Mouse (Mus musculus): Measurements from ENCODE around the gene Lama2. TPM values are rescaled to one million over a fixed set of nuclear protein-coding genes. Genes with fewer than 3 reads are reported as not detected.

The Lama2 gene
- total RNA-seq (2017): not detected in 2 replicates

DNA sequence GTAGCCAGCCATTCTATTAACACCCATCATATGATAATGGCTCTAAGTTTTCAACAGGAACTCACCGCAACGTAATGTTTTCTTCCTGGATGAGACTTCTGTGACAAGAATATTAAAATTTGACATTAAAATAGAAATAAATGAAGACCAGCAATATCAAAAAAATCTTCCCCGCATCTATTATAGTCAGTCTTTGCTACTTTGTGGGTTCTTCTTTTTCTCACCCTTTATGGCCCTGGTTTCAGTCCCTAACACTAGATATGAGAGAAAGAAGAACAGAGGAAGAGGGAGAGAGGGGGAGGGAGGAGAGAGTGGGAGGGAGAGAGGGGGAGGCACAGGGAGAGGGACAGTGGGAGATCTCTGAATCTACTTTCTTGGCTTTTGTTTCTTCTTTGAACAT, at the start of gene Lama2:
Gene Lama2 (minus strand): TSS at position 101 of the 400 bp plus-strand sequence.
- no peak for ATAC-seq (replicated peaks; ENCODE audit: low read depth, poor library complexity, severe bottlenecking)

DNA sequence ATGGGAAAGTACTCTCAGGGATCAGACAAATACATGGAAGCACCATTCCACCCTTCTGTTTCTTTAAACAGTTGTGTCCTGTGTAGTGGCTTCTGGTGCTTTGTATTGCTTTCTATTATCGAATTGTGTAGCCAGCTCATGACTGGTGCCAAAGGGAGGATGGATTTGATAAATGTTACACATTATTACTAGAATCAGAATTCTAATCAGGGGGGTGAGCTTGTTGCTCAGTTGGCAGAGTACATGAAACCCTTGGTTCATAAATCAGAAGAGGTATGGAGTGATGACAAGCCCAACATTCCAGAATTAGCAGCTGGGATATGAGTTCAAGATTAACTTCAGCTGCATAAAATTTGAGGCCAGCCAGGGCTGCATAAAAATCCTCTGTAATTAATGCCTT, 44.8 kb upstream of the Lama2 start:
- ATAC-seq (replicated peaks; ENCODE audit: low read depth, poor library complexity, severe bottlenecking): no peak

DNA sequence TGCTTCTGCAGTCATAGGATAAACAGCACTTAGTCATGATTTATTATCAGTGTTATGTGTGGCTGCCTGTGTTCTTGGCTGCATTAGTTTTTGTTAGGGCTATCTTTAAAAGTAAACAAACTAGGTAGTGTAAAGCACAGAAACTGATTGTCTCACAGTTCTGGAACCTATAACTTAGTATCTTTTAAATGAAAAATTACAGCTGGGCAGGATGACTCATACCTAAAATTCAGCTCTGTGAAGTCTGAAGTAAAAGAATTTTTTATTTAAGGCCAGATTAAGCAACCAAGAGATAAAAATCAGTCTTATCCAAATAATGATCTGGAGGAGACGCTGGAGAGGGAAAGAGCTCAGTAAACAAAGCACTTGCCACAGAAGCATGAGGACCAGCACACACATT, 43.8 kb upstream of the Lama2 start:
- no peak for ATAC-seq (replicated peaks; ENCODE audit: low read depth, poor library complexity, severe bottlenecking)

DNA sequence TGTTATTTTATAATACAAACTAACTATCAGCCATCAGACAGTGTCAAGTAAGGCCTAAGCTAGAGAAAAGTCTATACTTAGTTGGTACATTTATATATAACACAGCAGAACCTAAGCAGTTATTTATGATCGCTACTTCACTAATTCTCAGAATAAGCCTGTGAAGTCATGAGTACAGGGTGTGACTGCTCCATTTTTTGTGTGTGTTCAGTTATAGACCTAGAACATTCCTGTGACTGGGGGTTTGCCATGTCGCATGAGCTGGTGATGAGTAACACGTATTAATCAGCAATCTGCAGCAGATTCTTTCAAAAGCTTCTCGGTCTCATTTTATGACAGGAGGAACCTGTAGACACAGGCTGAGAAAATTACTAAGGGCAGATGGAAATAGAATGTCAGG, 34.6 kb upstream of the Lama2 start:
- ATAC-seq (replicated peaks; ENCODE audit: low read depth, poor library complexity, severe bottlenecking): no peak

DNA sequence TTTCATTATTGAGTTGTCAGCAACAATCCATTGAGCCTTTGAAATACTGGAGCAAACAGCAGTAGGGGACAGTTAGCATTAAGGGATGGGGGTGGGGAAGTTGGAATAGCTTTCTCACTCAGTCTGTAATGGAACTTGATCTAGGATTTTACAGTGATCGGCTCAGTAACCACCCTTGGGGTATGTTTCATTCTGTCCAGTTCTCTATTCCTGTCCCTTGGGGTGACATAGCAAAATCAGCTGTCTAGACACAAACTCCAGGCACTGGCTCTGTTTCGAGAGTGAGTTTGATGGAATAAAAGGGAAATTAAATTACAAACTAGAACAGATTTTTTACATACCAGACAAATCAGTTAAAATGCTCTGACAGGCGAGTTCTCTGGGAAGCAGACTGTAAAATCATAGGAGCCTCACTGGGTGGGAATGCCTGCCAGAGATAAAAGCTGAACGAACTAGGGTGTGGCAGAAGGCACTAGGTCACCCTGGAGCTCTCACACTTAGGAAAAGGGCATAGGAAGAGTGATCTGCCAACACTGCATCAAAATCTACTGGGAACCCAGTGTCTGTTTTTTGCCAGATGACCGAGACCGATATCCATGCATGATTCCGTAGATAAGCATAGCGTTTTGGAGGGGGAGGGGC, 33.3 kb upstream of the Lama2 start:
- ATAC-seq (replicated peaks; ENCODE audit: low read depth, poor library complexity, severe bottlenecking): no peak

DNA sequence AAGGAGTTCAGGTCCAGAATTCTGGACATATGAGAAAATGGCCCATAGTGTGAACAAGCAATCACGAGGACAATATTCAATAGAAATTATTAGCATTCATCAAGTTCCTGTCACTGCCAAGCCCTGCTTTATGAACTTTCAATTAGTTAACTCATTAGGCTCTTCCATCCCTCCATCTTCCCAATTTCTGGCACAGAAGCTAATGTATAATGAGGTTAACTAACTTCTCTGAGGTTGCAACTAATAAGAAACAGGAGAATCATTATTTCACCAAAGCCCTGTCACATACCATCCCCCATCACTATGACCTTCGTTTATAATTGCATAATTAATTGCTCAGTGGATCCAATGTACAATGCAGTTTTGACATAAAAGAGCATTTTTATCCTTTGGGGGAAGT, 16.2 kb upstream of the Lama2 start:
- no peak for ATAC-seq (replicated peaks; ENCODE audit: low read depth, poor library complexity, severe bottlenecking)

DNA sequence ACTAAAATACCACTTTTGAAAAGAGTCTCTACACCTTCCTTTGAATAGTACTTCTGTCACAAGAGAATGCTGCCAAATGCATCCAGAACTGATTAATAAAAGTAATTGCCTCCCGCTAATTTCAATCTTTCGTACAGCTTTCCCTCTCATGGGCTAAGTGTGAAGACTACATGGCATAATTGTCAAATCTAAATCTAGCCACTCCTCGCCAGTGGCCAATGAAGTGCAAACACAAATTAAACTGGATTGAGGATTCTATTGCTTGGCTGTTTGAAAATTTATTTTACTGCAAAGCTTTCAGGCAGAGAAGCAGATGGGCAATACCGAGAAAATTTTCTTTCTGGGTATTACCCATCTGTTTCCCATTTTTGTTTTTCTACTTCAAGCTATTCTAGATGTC, 11.4 kb upstream of the Lama2 start:
- no peak for ATAC-seq (replicated peaks; ENCODE audit: low read depth, poor library complexity, severe bottlenecking)

DNA sequence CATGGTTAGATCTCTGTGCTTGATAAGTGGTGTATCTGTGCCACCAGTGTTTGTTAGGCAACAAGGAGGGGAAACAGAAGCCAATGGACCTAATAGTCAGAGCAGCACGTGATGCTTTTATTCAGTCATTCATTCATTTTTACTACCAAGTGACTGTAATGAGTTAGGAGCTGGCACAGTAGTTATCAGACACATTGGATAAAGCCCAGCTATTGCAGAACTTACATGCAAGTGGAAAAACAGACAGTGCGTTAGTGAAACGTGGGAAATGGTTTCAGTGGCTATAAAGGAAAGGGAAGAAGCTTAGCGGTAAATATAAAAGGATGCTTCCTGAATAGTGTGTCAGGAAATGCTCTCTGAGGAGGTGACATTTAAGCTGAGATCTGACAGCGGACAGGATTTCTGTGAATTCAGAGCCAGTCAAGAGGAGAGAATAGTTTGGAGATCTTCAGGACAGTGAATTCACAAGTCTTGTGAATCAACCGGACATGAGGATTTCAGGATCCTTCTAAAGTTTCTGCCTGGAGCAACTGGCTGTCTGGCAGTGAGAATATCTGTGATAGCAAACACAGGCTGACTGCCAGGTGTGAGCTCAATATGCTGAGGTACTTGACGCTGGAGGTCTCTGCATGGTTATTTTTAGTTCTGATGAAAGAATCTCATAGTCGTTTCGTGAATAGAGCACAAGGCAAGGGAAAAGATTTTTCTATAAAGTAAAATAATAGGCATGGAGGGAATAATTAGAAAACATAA, 2.3 kb upstream of the Lama2 start:
- no peak for ATAC-seq (replicated peaks; ENCODE audit: low read depth, poor library complexity, severe bottlenecking)

DNA sequence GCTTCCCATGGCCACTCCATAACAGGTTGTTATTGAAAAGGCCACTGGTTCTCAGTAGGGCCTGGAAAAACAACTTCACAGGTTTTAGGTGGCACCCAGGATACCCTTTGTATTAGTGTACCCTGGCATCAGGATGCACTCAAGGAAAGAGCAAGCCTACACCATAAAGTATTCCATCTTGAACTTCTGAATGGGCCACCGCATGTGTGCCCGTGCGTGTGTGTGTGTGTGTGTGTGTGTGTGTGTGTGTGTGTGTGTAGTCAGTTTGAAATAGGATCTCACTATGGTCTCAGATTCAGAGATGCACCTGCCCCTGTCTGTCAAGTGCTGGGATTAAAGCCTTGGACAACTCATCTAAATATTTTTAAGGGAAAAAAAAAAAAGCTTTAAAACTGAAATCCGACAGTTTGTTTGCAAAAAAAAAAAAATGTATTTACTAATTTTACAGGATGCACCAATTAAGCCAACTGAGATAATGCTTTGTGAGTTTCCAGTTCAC, 2.0 kb downstream of the Lama2 start:
- no peak for ATAC-seq (replicated peaks; ENCODE audit: low read depth, poor library complexity, severe bottlenecking)

DNA sequence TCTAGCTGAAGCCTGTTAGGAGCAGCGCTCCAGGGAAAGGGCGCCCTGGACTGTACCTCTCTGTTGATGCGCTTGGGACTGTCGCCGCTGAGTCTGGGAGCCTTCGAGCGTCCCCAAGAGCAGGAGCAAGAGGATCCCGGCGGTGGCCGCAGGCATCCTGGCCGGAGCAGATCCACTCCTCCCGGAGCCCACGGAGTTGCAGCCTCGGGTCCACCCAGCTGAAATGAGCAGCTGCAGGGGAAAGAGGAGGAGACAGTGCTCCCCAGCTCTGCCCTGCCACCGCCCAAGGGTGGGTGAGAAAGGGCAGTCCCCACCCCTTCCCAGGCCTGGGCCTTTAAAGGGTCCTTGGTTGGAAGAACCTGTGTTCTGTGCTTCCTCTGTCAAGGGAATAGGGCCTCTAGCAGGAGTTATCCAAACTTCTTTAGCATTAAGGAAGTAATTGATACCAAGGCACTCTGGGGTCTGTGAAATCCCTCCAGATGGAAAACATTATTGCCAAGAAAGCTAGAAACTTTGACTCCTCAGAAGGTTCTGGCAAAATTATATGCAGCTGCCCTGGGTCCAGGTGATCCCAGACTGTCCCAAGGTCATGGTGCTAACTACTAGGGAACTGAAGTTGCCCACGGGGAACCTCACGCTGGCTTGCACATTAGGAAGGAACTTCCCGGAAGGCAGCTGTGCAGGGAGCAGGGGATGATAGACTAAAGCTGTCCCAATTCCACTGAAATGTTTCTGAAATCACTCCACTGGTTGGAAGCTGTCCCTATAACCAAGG, 2.7 kb downstream of the Lama2 start:
- no peak for ATAC-seq (replicated peaks; ENCODE audit: low read depth, poor library complexity, severe bottlenecking)

DNA sequence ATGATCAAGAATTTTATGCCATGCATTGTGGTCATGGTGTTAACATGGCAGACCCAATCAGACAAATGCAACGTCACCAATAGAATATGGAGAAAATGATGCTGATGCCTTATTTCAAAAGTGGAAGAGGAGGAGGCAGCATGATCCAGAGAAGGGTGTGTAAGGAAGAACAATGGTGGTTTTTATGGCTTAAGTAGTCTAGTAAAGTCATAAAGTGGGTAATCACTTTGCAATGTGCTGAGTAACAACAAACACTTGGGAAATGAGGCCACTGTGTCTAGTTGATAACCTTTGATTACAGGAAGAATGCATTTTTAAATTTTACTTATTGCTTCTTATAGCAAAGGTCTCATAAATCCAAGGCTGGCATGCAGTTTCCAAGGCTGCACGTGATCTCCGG, 23.9 kb downstream of the Lama2 start:
- ATAC-seq (replicated peaks; ENCODE audit: low read depth, poor library complexity, severe bottlenecking): no peak

DNA sequence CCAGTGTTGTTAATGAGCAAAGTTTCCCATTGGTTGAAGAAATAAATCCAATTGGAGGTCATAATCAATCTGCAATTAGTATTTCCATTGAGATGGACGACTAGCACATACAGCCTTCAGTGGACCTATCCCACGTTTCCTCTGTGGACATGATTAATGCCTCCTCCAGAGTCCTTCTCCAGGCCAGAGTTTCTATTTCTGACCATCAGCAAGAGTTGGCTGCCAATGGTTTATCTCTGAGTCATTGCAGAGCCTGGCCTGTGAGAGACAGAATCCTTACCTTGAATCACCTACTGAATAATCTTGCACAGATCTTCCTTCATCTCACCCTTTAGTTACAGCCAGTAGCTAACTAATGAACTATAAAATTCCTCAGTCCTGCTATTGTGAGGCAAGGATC, 86.3 kb downstream of the Lama2 start:
- no peak for ATAC-seq (replicated peaks; ENCODE audit: low read depth, poor library complexity, severe bottlenecking)

DNA sequence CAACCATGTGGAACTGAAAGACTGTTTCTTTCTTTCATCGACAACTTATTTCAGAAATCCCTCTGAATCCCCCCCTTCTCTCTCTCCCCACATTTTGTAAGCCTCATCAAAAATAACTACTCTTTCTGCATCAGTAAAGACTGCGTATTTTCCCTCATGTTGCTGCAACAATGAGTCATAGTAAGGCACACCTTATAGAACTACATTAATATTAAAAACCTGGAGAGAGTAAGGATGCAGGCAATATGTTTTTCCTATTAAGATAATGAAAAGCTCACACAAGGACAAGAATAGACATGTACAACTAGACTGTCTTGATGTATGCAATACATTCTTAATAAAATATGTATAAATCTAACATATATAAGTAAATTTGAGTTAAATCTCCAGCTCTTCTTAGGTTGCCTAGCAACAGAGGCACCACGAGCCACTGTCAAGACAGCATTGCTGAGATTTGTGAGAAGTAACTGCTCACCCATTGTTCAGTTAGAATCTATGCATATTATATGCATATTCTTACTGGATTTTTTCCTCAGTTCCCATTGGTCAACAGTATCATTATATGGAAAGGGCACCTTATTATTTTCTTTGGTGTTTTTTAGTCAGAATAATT, 110.6 kb downstream of the Lama2 start:
- ATAC-seq (replicated peaks; ENCODE audit: low read depth, poor library complexity, severe bottlenecking): no peak

DNA sequence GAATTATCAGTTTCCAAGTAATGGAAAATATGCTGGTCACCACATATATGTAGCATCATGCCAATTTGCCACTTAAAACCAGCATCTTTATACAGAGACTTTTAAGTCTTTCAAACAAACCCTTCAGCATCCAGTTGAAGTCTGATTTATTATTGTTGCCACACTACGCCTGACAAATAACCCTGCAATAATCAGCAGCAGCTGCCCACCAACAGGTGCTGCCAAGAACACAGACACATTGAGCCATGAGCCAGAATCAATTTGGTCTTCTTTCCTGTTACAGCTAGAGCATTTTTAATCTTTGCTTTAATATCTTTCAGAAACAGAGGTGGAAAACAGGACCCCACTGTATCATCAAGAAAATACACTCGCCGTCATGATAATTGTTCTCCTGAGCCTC, 118.7 kb downstream of the Lama2 start:
- no peak for ATAC-seq (replicated peaks; ENCODE audit: low read depth, poor library complexity, severe bottlenecking)

DNA sequence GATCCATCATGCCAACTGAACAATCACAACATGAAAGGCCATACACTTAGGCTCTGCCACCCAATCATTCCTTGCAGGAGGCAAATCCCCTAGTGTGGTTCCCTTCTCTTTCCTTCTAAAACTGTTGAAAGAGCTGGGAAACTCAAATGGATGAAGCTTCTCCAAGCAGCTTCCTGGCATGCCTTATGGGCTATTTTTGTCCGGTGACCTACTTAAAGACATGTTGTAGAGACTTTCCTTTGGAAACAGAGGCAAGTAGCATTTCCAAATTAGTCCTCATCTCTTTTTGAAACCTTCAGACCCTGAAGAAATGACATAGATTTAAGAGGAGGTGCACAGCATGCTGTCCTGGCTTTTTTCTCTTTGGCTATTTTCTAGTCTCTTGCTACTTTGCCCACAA, 131.1 kb downstream of the Lama2 start:
- no peak for ATAC-seq (replicated peaks; ENCODE audit: low read depth, poor library complexity, severe bottlenecking)

DNA sequence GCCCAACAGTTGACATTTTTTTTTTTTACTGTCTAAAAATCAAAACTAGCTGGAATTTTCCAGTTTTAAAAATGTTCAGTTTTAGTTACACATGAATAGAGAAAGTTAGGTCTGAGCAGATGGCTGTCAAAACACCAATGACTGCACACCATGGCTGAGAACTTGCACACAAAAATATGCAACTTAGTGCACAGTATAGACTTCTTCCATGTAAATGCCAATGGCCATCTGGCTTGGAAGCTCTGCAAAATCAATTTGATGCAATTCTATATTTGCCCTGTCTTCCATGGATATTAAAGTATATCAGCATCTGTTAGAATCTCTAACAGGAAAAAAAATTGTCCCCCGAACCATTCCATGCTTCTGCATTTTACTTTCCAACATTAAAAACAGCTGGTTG, 135.5 kb downstream of the Lama2 start:
- no peak for ATAC-seq (replicated peaks; ENCODE audit: low read depth, poor library complexity, severe bottlenecking)

DNA sequence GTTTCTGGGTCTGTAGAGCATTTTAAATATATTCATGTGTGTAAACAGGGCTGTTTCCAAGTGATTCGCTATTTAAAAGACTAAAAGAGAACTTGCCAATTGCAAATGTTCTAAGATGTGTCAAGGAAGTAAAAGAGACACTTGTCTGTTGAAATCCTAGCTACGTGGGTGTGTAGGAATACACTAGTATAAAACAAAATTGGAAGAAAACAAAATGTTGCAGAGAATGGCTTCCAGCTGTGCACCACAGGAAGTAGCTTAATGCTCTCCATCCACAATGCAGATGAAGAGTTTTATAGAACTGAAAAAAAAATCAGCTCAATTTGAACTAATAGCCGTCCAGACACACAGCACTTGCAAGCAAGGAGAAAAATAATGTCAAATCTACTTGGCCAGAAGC, 144.0 kb downstream of the Lama2 start:
- no peak for ATAC-seq (replicated peaks; ENCODE audit: low read depth, poor library complexity, severe bottlenecking)

DNA sequence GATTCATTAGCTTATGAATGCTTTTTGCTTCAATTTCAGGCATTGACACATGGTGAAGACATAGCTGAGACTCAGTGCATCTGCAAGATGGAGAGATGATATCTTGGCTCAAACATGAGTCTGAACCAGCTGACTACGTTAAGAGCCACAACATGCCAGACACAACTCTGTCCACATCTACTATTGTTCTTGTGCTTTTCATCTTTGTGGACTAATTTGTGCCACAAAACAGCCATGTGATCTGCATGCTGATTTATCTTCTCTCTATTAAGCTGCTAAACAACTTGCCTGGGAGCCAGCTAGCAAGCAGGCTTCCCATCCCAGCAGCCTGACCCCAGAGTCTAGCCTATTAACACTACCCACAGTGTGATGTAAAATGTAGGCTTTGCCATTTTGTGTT, 151.3 kb downstream of the Lama2 start:
- ATAC-seq (replicated peaks; ENCODE audit: low read depth, poor library complexity, severe bottlenecking): no peak

DNA sequence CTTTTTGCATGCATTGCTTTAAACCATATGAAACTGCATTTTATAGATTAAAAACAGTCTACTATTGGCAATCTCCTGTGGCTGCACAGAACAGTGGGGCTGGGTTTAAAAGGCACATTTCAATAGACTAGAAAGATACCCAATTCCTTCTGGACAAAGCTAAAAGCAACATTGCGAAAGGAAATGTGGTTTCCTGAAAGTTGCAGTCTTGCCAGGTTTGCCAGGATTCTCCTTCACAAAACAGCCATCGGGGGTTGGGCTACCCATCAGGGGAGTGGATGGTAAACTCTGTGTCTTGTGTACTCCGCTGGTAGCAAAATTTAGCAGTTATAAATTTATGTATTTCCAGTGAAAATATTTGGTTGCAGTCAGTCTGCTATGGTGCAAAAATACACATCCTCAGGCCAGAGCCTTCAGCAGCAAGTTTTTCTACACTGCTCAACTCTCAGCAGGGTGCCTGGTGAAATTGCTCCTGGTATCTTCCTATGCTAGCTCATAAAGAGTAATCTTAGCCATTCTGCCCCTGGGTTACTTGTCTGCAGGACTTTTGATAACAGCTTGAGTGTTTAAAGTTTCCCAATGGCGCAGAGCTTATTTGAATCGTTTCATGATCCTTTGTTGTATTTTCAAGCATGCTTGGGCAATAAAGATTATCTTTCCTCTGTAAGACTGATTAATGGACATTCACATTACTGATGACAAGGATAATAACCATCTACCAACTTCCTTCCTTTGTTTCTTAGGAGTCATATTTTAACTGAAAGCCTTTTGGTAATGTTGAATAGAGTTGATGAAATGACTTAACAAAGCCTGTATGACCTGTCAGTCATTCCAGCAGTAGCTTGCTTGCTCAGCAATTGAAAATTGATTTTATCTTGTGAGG, 205.7 kb downstream of the Lama2 start:
- ATAC-seq (replicated peaks; ENCODE audit: low read depth, poor library complexity, severe bottlenecking): no peak

DNA sequence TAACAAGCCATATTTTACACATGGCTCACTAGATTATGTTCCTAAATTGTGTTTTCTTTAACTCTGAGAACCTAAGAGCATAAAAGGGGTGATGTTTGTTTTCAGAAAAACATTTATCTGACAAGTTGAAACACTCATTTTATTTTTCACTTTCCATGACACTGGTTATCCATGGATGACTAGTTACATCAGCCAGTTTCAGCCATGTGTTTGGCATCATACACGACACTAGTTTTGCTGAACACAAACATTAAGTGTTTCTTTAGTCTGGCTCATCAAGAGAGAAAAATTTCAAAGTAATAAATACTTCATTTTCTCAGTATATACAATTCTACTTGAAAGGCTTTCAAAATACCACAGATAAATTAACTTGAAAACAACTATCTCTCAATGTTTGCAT, 228.8 kb downstream of the Lama2 start:
- no peak for ATAC-seq (replicated peaks; ENCODE audit: low read depth, poor library complexity, severe bottlenecking)

Measured in common myeloid progenitor, adult 5-6 weeks (primary cell).